Mouse (Mus musculus): ENCODE results near the gene Gdf1. TPM values are rescaled to one million over a fixed set of nuclear protein-coding genes. Genes with fewer than 3 reads are reported as not detected.

The Gdf1 gene
- total and polyA plus RNA-seq, 3 experiments: 0.41 to 7.9 TPM; not detected in 1

- DNase-seq: peak; percentile 75
Measured at GRCm38 (mm10) chr8:70330741-70331364, 1.2 kb downstream of the Gdf1 start.

GRCm38 (mm10) chr8:70331526-70331925 is 1.9 kb downstream of the Gdf1 start:
- no peak for DNase-seq

GRCm38 (mm10) chr8:70332070-70332877 is 2.7 kb downstream of the Gdf1 start:
- peak; percentile 74 for DNase-seq

GRCm38 (mm10) chr8:70332878-70333202 is 3.2 kb downstream of the Gdf1 start:
- DNase-seq: no peak

GRCm38 (mm10) chr8:70338931-70339330 is 9.3 kb downstream of the Gdf1 start:
- no peak for DNase-seq

GRCm38 (mm10) chr8:70340659-70341058 is 11.0 kb downstream of the Gdf1 start:
- no peak for DNase-seq

- no peak for DNase-seq
Measured at GRCm38 (mm10) chr8:70342007-70342406, 12.4 kb downstream of the Gdf1 start.

- DNase-seq: no peak
Measured at GRCm38 (mm10) chr8:70343076-70343475, 13.5 kb downstream of the Gdf1 start.

GRCm38 (mm10) chr8:70343696-70344095 is 14.1 kb downstream of the Gdf1 start:
- DNase-seq: peak; percentile 47

GRCm38 (mm10) chr8:70344279-70344678 is 14.7 kb downstream of the Gdf1 start:
- DNase-seq: peak; percentile 56

GRCm38 (mm10) chr8:70347443-70347842 is 17.8 kb downstream of the Gdf1 start:
- no peak for DNase-seq

- peak; percentile 43 for DNase-seq
Measured at GRCm38 (mm10) chr8:70347860-70348420, 18.3 kb downstream of the Gdf1 start.

- no peak for DNase-seq
Measured at GRCm38 (mm10) chr8:70351035-70351999, 21.7 kb downstream of the Gdf1 start.

GRCm38 (mm10) chr8:70352000-70352384 is 22.4 kb downstream of the Gdf1 start:
- no peak for DNase-seq

GRCm38 (mm10) chr8:70352657-70353151 is 23.1 kb downstream of the Gdf1 start:
- DNase-seq: no peak

GRCm38 (mm10) chr8:70353194-70353817 is 23.7 kb downstream of the Gdf1 start, which contains the start of gene Upf1:
Upf1 (minus strand) TSS chr8:70353278.
- DNase-seq: peak; percentile 99

GRCm38 (mm10) chr8:70354004-70354403 is 24.4 kb downstream of the Gdf1 start:
- DNase-seq: no peak

- no peak for DNase-seq
Measured at GRCm38 (mm10) chr8:70356111-70356510, 26.5 kb downstream of the Gdf1 start.

GRCm38 (mm10) chr8:70359411-70359810 is 29.8 kb downstream of the Gdf1 start:
- DNase-seq: no peak

GRCm38 (mm10) chr8:70360769-70361168 is 31.2 kb downstream of the Gdf1 start:
- no peak for DNase-seq

- DNase-seq: no peak
Measured at GRCm38 (mm10) chr8:70361484-70362032, 31.9 kb downstream of the Gdf1 start.
